Mouse (Mus musculus) testis, adult 10 weeks (tissue): ENCODE results near the gene Phox2a. TPM values are rescaled to one million over a fixed set of nuclear protein-coding genes. Genes with fewer than 3 reads are reported as not detected.

ENCODE experiments used
- polyA plus RNA-seq: library from polyadenylated mRNA; stranded (reverse); fragments of 350-450 nt; fragmentation: Illumina TruSeq; extraction: RNeasy Lipid Tissue Mini Kit (QIAGEN cat#74804); gene quantifications from one replicate; pipeline ENCODE4 v1.2.3, GENCODE M21; 2014; ENCODE audit warnings: low read depth, low replicate concordance

Phox2a gene
- polyA plus RNA-seq = not detected

DNA sequence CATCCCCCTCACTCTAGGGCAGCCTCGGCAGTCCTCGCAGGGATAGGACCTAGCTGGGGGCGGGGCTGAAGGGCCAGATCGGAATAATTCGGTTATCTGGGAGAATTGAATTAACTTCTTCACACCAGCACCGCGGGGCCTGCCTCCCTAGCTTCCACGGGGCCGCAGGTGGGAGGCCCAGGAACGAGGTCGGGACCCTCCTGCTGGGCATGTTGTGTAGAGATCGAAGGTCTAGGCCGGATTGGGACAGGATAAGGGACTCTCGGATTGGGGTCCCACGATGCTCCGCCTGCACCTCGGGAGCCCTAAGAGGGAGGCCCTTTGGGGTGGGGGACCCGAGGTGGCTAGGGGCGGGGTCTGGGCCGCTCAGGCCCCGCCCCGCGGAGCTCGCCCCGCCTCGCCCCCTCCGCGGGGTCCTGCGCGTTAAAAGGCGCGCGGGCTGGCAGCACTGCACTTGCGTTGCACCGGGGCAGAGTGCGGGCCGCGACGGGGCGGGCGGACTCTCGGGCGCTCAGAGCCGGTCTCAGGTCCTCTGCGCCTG is at the start of gene Phox2a:
Phox2a (plus strand) TSS at position 453 of the 541 bp plus-strand sequence.

DNA sequence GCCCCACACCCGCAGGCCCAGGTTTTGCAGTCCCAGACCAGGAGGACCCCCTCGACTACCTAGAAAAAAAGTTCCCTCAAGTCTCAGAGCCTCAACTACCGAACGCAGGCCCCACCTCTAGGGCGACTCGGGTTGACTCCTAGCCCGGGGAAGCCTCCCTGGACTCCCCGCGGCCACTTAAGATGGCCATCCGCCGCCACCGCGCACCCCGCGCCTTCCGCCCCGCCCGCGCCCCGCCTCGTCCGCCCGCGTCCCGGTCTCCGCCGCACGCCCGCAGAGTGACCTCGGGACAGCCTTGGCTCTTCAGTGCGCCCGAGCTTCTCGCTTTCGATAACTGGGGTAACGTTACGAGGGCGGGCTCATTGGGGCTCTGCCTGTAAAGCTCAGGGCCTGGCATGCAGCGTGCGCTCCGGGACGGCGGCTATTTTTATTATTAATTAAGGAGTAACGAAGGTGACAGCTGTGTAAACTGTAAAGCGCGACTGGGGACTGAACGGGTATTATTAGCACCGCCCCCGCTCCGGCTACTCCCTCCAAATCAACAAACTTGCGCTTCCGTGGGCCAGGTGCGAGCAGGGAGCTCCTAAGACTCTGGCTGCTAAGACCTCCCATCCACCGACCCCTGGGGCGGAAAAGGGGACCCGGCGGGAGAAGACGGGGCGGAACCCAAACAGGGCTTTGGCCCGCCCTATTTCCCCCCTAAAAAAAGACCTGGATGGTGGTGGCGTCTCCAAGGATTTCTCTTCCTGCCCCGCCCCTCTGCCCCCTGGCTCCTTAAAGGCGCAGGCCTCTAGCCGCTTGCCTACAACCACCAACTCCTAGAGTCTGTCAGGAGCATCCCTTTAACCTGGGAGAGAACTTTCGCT is 19.7 kb downstream of the Phox2a start, which contains the start of gene Inppl1:
Inppl1 (minus strand) TSS at position 624 of the 866 bp plus-strand sequence.

DNA sequence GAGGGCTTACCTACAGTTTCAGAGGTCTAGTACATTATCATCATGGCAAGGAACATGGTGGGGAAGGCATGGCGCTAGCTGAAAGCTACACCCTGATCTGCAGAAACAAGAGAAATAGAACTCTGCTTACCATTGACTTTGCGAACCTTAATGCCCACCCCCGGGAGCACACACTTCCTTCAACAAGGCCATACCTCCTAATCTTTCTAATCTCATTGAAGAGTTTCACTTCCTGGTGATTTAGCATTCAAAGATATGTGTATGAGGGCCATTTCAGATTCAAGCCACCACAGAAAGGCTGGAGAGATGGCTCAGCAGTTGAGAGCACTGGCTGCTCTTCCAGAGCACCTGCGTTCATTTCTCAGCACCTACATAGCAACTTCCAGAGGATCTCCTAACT is 39.0 kb downstream of the Phox2a start, which contains the start of gene Folr2:
Folr2 (minus strand) TSS at position 101 of the 400 bp plus-strand sequence.

DNA sequence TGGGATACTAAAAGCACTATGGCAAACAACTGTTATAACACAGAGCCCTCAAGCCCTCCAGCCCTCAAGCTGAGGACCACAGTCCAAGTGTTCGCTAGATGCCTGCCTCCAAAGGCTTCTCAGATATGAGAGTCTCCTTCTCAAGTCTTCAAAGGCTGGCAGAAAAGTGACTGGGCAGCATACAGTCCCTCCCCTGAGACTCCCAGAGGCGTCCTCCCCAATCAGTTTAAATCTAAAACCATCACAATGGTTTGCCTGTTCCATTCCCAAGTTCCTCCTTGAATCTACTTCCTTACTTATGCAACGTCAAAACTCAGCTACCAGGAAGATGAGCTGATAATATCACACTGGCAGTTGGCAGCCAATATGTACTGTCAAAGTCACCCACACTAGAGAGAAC is 45.3 kb downstream of the Phox2a start, which contains the start of gene Anapc15:
Anapc15 (plus strand) TSS at position 301 of the 400 bp plus-strand sequence.

DNA sequence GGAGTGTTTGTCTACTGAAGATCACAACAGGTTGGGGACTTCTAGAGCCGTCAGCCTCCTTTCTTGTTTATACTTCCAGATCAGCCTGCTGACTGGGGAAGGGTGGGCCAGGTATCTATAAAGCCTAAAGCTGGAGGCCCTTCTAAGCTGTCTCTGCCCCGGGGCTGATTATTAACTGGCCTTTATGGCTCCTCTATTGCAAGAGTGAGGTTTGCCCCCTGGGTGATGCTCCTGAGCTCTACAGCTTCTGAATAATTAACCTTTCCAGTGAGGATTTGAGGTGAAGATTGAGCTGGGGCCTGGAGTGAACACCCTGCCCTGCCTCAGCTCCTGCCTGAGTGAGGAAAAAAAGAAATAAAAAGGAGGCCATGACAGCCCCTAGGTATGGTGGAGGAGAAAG is 52.5 kb downstream of the Phox2a start, which contains the start of gene Folr1:
Folr1 (minus strand) TSS at position 160 of the 400 bp plus-strand sequence.

Other genes starting within 250 kb of the Phox2a start
- gene Art2b, start 232.7 kb upstream of the Phox2a start, polyA plus RNA-seq = not detected
- gene Clpb, start 154.7 kb upstream of the Phox2a start, polyA plus RNA-seq = 67.9 TPM
- gene Inppl1, start 19.9 kb downstream of the Phox2a start, polyA plus RNA-seq = 12.1 TPM
- gene Folr2, start 38.9 kb downstream of the Phox2a start, polyA plus RNA-seq = 1.6 TPM
- gene Anapc15, start 45.4 kb downstream of the Phox2a start, polyA plus RNA-seq = 33.6 TPM
- 6.4 TPM for gene Folr1, start 52.5 kb downstream of the Phox2a start, polyA plus RNA-seq
- 4.8 TPM for gene Lamtor1, start 87.6 kb downstream of the Phox2a start, polyA plus RNA-seq
- 0.32 TPM for gene Tomt, start 88.0 kb downstream of the Phox2a start, polyA plus RNA-seq
- 252 TPM for gene Lrrc51, start 115.6 kb downstream of the Phox2a start, polyA plus RNA-seq
- gene Numa1, start 115.8 kb downstream of the Phox2a start, polyA plus RNA-seq = 28.6 TPM
- gene Il18bp, start 200.4 kb downstream of the Phox2a start, polyA plus RNA-seq = 3.4 TPM
- gene Rnf121, start 247.2 kb downstream of the Phox2a start, polyA plus RNA-seq = 11.2 TPM
- gene Xndc1, start 247.2 kb downstream of the Phox2a start, polyA plus RNA-seq = 21.1 TPM
- gene Xntrpc, start 247.4 kb downstream of the Phox2a start, polyA plus RNA-seq = 0.10 TPM